Mouse (Mus musculus) layer of hippocampus, postnatal 25 days (tissue): Measurements from ENCODE around the gene Gm10491. TPM values are rescaled to one million over a fixed set of nuclear protein-coding genes. Genes with fewer than 3 reads are reported as not detected.
A peak's percentile ranks its signal among the peaks of the same experiment; 100 is the strongest.

Experiments used
- DNase-seq, 2 experiments: peaks; one replicate each; pipeline ENCODE4 v3.0.0; 2022; ENCODE audit warnings: mixed read lengths in 2 of 2, low spot score in 1 of 2; ENCODE audit errors: extremely low spot score in 1 of 2
- total RNA-seq, 2 experiments: library from RNA; stranded (reverse); gene quantifications; 2 replicates each; pipeline ENCODE4 v1.2.3; 2021

The Gm10491 gene
- total RNA-seq, 2 experiments from 2014 or later, result not detected

- peak; percentile 44 to 59 for DNase-seq
Measured at GRCm38 (mm10) chrX:7883841-7884567, 23.6 kb downstream of the Gm10491 start, which contains the start of gene Slc35a2. Gene Slc35a2, plus strand, starts transcription at chrX:7884028.

- DNase-seq, result peak; percentile 29 to 33
Measured at GRCm38 (mm10) chrX:7879819-7880218, 27.8 kb downstream of the Gm10491 start.

GRCm38 (mm10) chrX:7878495-7878894 lies 29.1 kb downstream of the Gm10491 start:
- peak in 1 of 2 experiments; percentile 17 for DNase-seq

GRCm38 (mm10) chrX:7878007-7878419 lies 29.6 kb downstream of the Gm10491 start, which contains the start of gene Pim2:
Gene Pim2, plus strand, starts transcription at chrX:7878262.
- peak; percentile 54 to 61 for DNase-seq

GRCm38 (mm10) chrX:7869826-7870225 lies 37.8 kb downstream of the Gm10491 start:
- no peak for DNase-seq

- no peak for DNase-seq
Measured at GRCm38 (mm10) chrX:7868506-7868905, 39.1 kb downstream of the Gm10491 start.

- DNase-seq, result no peak
Measured at GRCm38 (mm10) chrX:7867141-7867540, 40.5 kb downstream of the Gm10491 start.

- no peak for DNase-seq
Measured at GRCm38 (mm10) chrX:7865786-7866185, 41.8 kb downstream of the Gm10491 start.

GRCm38 (mm10) chrX:7865343-7865742 lies 42.3 kb downstream of the Gm10491 start:
- no peak for DNase-seq

- no peak for DNase-seq
Measured at GRCm38 (mm10) chrX:7864551-7864950, 43.1 kb downstream of the Gm10491 start.

- DNase-seq, result no peak
Measured at GRCm38 (mm10) chrX:7863181-7863580, 44.5 kb downstream of the Gm10491 start.

GRCm38 (mm10) chrX:7859191-7859753 lies 48.4 kb downstream of the Gm10491 start:
- DNase-seq, result no peak

Other genes with a start within 250 kb of the Gm10491 start
- 1 to 10 TPM; 5.0 to 6.2 TPM for gene Plp2, start 236.4 kb downstream of the Gm10491 start, total RNA-seq
- under 1 TPM; 0.17 to 0.77 TPM for gene Magix, start 226.6 kb downstream of the Gm10491 start, total RNA-seq
- 10 to 100 TPM; 35.7 to 36.5 TPM for gene Gpkow, start 210.7 kb downstream of the Gm10491 start, total RNA-seq
- gene Wdr45, start 193.5 kb downstream of the Gm10491 start, total RNA-seq, result 10 to 100 TPM; 51.1 to 55.2 TPM
- gene Gm45208, start 185.6 kb downstream of the Gm10491 start, total RNA-seq, result not detected
- 100 to 1,000 TPM; 100 to 109 TPM for gene Praf2, start 179.4 kb downstream of the Gm10491 start, total RNA-seq
- 10 to 100 TPM; 17.0 to 20.9 TPM for gene Ccdc120, start 156.9 kb downstream of the Gm10491 start, total RNA-seq
- gene Tfe3, start 145.3 kb downstream of the Gm10491 start, total RNA-seq, result 10 to 100 TPM; 28.7 to 33.5 TPM
- 100 to 1,000 TPM in 1 of 2 experiments, 10 to 100 TPM in 1; 87.8 to 116 TPM for gene Gripap1, start 118.1 kb downstream of the Gm10491 start, total RNA-seq
- 1 to 10 TPM; 8.0 to 9.5 TPM for gene Kcnd1, start 85.5 kb downstream of the Gm10491 start, total RNA-seq
- gene Otud5, start 66.5 kb downstream of the Gm10491 start, total RNA-seq, result 10 to 100 TPM; 75.8 to 85.3 TPM
- 10 to 100 TPM; 52.2 to 57.4 TPM for gene Pim2, start 29.6 kb downstream of the Gm10491 start, total RNA-seq
- 10 to 100 TPM; 44.7 to 45.9 TPM for gene Slc35a2, start 23.8 kb downstream of the Gm10491 start, total RNA-seq
- gene Pqbp1, start 8.6 kb downstream of the Gm10491 start, total RNA-seq, result 10 to 100 TPM; 78.1 to 93.2 TPM
- gene Timm17b, start 8.5 kb downstream of the Gm10491 start, total RNA-seq, result 10 to 100 TPM; 25.5 to 27.9 TPM
- gene Gm10490, start 1.7 kb upstream of the Gm10491 start, total RNA-seq, result not detected
- gene Pcsk1n, start 12.0 kb upstream of the Gm10491 start, total RNA-seq, result 100 to 1,000 TPM; 386 to 442 TPM
- not detected for gene Eras, start 20.8 kb upstream of the Gm10491 start, total RNA-seq
- 10 to 100 TPM; 42.4 to 57.2 TPM for gene Hdac6, start 40.1 kb upstream of the Gm10491 start, total RNA-seq
- gene Gata1, start 70.2 kb upstream of the Gm10491 start, total RNA-seq, result not detected
- under 1 TPM; 0.59 to 0.71 TPM for gene Glod5, start 110.7 kb upstream of the Gm10491 start, total RNA-seq
- 10 to 100 TPM; 19.3 to 20.9 TPM for gene Suv39h1, start 166.9 kb upstream of the Gm10491 start, total RNA-seq
- gene Was, start 182.7 kb upstream of the Gm10491 start, total RNA-seq, result 1 to 10 TPM; 1.0 to 1.5 TPM
- 100 to 1,000 TPM; 199 to 214 TPM for gene Wdr13, start 225.1 kb upstream of the Gm10491 start, total RNA-seq
- gene Rbm3, start 238.0 kb upstream of the Gm10491 start, total RNA-seq, result 100 to 1,000 TPM in 1 of 2 experiments, 10 to 100 TPM in 1; 94.0 to 137 TPM